Mouse (Mus musculus) T-cell, adult 2 months (primary cell): ENCODE data around the gene Gm7879.
"Not testable (repeated sequence)": the region's sequence is repeated elsewhere in the genome, so short reads cannot be mapped to it uniquely, and the experiment has no call there.

Source experiments
- DNase-seq: peaks from one replicate; pipeline ENCODE4 v3.0.0; 2022; ENCODE audit warnings: low spot score

Gene Gm7879

GRCm38 (mm10) chr5:43912844-43913243 lies at the start of gene Gm7879:
Gene Gm7879, plus strand, starts transcription at chr5:43913144.
- not testable (repeated sequence) for DNase-seq

DNA sequence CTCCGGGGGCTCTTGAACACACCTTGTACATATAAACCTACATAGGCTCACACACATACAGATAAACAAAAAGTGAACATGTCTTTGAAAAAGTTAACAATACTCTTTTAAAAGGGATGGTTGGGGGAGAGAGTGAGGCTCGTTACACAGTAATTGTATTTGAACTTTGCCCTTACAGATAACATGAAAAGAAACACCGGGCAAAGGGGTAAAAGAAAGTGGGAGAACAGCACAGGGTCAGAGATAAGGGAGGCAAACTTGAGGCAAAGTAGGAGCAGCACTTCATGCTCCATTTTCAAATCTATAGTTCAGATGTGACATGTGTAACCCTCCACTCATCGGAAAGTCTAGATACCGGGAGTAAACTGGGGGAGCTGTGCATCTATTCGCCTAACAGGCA lies 49.3 kb upstream of the Gm7879 start:
- DNase-seq: no peak

DNA sequence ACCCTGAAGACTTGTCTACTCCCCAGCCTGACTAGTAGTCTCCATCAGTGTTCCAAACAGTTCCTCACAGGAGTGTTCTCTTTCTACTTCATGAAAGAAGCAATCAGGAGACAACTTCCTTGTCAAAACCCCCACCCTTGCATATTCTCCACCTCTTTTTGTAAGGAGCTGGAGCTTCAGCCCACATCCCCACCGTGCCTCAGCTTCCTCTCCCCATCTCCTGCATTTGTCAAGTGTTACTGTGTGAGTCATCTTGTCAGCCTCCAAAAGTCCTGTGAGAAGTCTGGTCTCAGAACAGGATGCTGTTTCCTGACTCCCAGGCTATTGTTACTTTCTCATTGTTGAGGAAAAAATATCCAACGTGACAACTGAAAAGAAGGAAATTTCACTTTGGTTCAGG lies 47.6 kb upstream of the Gm7879 start:
- no peak for DNase-seq

DNA sequence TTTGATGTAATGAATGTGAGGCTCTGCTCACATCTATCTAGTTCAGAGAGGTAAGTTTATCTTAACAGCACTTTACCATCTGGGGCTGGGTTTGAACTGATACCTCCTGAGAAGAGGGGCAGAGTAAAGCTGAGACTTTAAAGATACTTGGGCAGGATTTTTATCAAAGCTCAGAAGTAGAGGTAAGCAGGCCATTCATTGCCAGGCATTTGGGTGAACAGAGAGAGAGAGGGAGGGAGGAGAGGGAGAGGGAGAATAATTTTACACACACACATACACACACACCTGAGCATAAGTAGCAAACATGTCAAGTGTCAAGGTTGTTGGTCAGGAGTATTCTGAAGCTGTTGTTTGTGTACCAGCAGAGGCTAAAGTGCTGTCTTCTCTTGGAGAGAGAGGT lies 44.7 kb upstream of the Gm7879 start, which contains the start of gene Cd38:
Gene Cd38, plus strand, starts transcription at position 301 of the 400 bp plus-strand sequence.
- DNase-seq: no peak

DNA sequence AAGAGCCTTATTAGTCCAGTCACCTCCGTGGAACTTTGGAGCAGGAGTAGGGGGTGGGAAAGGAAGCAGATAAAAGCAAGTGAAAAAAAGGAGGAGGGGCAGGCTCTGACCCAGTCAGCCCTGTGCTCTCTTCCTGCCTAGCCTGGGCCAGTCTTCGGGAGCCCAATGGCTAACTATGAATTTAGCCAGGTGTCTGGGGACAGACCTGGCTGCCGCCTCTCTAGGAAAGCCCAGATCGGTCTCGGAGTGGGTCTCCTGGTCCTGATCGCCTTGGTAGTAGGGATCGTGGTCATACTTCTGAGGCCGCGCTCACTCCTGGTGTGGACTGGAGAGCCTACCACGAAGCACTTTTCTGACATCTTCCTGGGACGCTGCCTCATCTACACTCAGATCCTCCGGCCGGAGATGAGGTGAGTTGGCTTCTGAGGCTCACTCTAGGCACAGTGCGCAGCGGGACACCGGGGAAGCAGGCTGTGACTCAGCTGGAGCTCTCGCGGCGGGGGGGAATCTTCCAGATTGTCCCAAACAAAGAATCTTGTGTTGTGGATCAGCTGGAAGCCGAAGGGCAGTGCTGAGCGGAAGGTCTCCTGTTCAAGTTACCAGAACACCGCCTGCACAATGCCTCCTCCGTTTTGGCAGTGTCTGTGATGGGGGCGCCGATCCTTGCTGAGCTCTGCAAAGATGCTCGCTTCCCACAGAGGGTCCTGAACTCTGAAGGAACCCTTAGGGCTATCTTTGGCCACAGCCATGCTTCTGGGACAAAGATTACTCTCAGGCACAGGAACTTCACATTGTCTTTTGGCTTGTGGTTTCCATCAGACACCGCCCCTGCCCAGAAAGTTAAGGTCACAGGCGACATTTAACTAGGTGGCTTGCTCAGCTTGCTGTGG lies 44.0 kb upstream of the Gm7879 start:
- DNase-seq: peak; percentile 16

DNA sequence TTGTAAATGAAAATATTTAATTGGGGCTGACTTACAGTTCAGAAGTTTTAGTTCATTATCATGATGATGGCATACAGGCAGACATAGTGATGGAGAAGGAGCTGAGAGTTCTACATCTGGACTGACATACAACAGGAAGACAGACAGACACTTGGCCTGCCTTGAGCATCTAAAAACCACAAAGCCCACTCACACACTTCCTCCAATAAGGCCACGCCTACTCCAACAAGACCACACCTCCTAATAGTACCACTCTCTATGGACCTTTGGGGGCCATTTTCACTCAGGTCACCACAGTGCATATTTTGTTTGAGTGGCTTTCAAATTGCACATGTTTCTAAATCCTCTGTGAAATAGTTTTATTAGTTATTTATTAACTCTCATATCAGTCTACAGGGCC lies 41.1 kb upstream of the Gm7879 start:
- no peak for DNase-seq

- no peak for DNase-seq
Measured at GRCm38 (mm10) chr5:43872652-43873051, 40.3 kb upstream of the Gm7879 start.

GRCm38 (mm10) chr5:43882034-43882433 lies 30.9 kb upstream of the Gm7879 start:
- DNase-seq: no peak

DNA sequence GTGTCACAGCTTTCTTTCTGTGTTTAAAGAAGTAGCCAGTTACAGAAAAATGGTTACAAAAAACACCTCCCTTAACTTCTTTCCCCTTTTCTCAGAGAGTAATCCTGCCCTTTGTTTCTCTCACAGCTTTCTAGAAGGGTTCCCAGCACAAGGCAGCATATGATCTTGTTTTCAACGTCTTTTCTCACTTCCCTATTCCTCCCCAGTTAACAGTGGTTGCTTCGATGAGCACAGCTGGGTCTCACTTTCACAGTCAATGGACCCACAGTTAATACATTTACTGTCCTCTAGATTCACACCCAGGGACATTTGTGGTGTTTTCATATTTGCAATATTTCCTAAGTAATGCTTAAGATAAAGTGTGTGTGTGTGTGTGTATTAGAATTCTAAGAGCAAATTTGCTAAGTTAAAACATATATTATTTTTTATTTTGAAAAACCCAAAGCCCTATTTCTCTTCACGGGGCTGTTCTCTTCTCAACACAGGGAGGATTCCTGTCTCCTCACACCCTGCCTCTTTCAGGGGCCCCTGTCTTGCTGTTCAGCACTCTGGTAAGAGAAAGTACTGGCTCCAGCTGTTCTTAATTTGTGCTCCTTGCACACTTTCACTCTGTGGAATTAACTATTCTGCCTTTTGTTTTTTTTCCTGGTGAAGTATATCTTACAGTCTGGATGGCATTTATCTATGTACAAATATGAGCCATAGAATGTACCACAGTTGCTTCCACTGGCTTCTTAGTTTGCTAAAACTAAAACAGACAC lies 27.7 kb upstream of the Gm7879 start:
- no peak for DNase-seq

DNA sequence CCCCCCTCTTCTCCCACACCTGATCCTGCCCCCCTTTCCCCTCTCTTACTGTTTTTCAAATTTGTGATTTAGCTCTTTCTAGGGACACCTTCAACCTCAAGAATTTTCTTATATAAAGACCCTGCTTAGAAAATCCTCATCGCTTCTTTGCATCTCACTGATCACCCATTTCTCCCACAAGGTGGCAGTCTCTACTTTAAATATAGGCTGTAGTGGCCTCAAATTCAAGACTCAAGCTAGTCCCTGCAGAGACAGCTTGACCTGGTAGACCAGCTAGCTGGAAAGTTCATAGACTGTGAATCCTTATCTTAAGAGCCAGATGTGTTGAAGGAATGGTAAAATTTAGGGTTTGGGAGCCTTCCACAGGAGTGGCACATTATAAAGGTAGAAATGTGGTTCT lies 20.6 kb upstream of the Gm7879 start:
- DNase-seq: peak; percentile 14

- DNase-seq: peak; percentile 23
Measured at GRCm38 (mm10) chr5:43894113-43894512, 18.8 kb upstream of the Gm7879 start.

- no peak for DNase-seq
Measured at GRCm38 (mm10) chr5:43895931-43896330, 17.0 kb upstream of the Gm7879 start.

DNA sequence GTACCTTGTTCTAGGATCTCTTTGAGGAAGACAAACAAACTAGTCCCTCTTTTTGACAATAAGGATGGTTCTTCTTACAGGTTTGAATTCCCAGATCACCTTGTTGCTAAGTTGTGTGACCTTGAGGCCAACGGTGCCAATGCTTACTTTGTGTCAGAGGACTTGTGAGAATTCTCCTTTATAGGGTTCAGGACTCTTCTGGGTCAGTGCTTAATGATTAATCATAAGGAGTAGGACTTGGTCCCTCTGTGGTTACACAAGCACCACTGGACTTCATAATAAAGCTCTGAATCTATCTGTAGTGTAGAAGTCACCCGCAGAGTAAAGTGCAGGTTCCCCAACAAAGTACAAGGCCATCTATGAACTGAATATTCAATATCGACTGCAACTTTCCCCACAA lies 8.3 kb upstream of the Gm7879 start:
- no peak for DNase-seq

GRCm38 (mm10) chr5:43909213-43909612 lies 3.7 kb upstream of the Gm7879 start:
- DNase-seq: no peak

- DNase-seq: no peak
Measured at GRCm38 (mm10) chr5:43910006-43910405, 2.9 kb upstream of the Gm7879 start.

- no peak for DNase-seq
Measured at GRCm38 (mm10) chr5:43915261-43915886, 2.4 kb downstream of the Gm7879 start.

GRCm38 (mm10) chr5:43921877-43922276 lies 8.9 kb downstream of the Gm7879 start:
- no peak for DNase-seq

GRCm38 (mm10) chr5:43923933-43924332 lies 11.0 kb downstream of the Gm7879 start:
- peak; percentile 52 for DNase-seq

GRCm38 (mm10) chr5:43927729-43928128 lies 14.8 kb downstream of the Gm7879 start:
- no peak for DNase-seq

- DNase-seq: no peak
Measured at GRCm38 (mm10) chr5:43933269-43933668, 20.3 kb downstream of the Gm7879 start.

- peak; percentile 26 for DNase-seq
Measured at GRCm38 (mm10) chr5:43947330-43947977, 34.5 kb downstream of the Gm7879 start.

- DNase-seq: peak; percentile 78
Measured at GRCm38 (mm10) chr5:43948111-43948743, 35.3 kb downstream of the Gm7879 start.
